Mouse (Mus musculus) lung, postnatal 0 days (tissue): ENCODE data around the gene Spi1.

Source experiments
- CTCF ChIP-seq: IDR thresholded peaks from 2 replicates; pipeline ENCODE4 v1.5.1; 2016; ENCODE audit warnings: antibody characterized with exemption, mild to moderate bottlenecking
- EP300 ChIP-seq: IDR thresholded peaks from 2 replicates; pipeline ENCODE4 v1.6.1; 2016; ENCODE audit warnings: antibody characterized with exemption, mild to moderate bottlenecking, control low read depth

DNA sequence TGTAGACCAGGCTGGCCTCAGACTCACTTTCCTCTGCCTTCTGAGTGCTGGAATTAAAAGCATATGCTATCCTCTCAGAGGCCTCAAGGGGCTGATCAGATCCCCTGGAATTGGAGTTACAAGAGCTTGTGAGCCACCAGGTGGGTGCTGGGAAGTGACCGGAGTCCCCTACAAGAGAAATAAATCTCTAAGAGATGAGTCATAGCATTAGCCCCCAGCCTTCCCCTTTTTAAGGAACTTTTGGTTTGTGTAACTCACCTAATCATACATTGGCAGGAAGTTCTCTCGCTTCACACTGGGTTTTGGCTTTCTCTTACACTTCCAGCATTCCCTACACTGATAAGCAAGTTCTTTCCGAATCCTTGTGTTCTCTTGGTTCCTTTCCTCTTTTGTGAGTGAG is 49.8 kb downstream of the Spi1 start:
- TF ChIP-seq CTCF (no peak), EP300 (no peak)
